Mouse (Mus musculus): ENCODE data around the gene Pycr1.

GRCm38 (mm10) chr11:120654741-120655140 is 11.2 kb upstream of the Pycr1 start:
- TF ChIP-seq CTCF (IDR thresholded peaks at IDR 0.05; ENCODE audit: borderline replicate concordance, insufficient read depth, low read depth, low read length) (no peak), POLR2A (IDR thresholded peaks at IDR 0.05; ENCODE audit: borderline replicate concordance, insufficient read depth, low read length) (no peak)

Measured in cerebellum, adult 2 months (tissue).